Mouse (Mus musculus): ENCODE data around the gene 0610010K14Rik.

DNA sequence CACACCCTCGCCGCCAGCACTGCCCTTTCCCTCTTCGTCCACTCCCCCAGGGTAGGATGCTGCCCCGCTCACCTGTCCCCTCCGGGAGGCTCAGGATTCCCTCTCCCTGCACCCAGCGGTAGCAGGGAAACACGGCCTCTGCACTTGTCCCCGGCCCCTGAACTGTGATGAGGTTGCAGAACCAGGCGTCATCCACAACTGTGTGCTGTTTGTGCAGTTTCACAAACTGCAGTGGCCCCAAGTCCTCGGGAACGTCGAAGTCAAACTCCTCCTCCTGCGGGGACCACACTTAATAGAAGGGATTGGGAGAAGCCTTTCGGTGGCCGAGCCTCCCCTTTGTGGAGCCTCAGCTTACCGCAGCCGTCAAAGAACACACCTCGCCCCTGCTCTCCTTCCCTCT, 16.6 kb upstream of the 0610010K14Rik start:
- TF ChIP-seq CTCF (conservative IDR thresholded peaks at IDR 0.05 in 1 of 2, IDR thresholded peaks at IDR 0.05 in 1 of 2; ENCODE audit: low read depth in 2 of 2, low read length in 2 of 2), result no peak
- no peak for TF ChIP-seq UBTF (IDR thresholded peaks at IDR 0.05; ENCODE audit: low read depth, low read length)
- TF ChIP-seq TBP (conservative IDR thresholded peaks at IDR 0.05; ENCODE audit: low read depth, low read length), result no peak
- no peak for TF ChIP-seq ZMIZ1 (IDR thresholded peaks at IDR 0.05; ENCODE audit: low read depth, low read length)
- TF ChIP-seq USF1 (IDR thresholded peaks at IDR 0.05; ENCODE audit: low read depth, low read length), result no peak
- TF ChIP-seq ZKSCAN1 (IDR thresholded peaks at IDR 0.05; ENCODE audit: borderline replicate concordance, low read depth, low read length), result no peak
- no peak for TF ChIP-seq ZC3H11A (IDR thresholded peaks at IDR 0.05; ENCODE audit: low read depth, low read length)
- no peak for TF ChIP-seq EP300 (IDR thresholded peaks at IDR 0.05; ENCODE audit: low read length)
- TF ChIP-seq POLR2A (IDR thresholded peaks at IDR 0.05; ENCODE audit: low read depth, low read length), result no peak
- TF ChIP-seq JUND (conservative IDR thresholded peaks at IDR 0.05; ENCODE audit: low read depth, low read length), result no peak

All from CH12.LX (cell line).